Mouse (Mus musculus) G1E (cell line): ENCODE measurements around the gene Ms4a4b.

Experiments
- CTCF ChIP-seq: IDR thresholded peaks from 2 replicates; pipeline ENCODE4 v1.5.1; 2012; ENCODE audit warnings: low read depth, low read length, inconsistent platforms, mixed read lengths
- GATA1 ChIP-seq: IDR thresholded peaks from 2 replicates; pipeline ENCODE4 v1.6.1; 2012; ENCODE audit warnings: borderline replicate concordance, low read length, inconsistent platforms, mixed read lengths
- POLR2AphosphoS5 ChIP-seq: IDR thresholded peaks from 2 replicates; pipeline ENCODE4 v1.6.1; 2012; ENCODE audit warnings: low read depth, low read length, inconsistent platforms; ENCODE audit not compliant: insufficient replicate concordance
- TAL1 ChIP-seq: conservative IDR thresholded peaks from 2 replicates; pipeline ENCODE4 v1.6.1; 2012; ENCODE audit warnings: low read depth, low read length, inconsistent platforms, mixed read lengths

DNA sequence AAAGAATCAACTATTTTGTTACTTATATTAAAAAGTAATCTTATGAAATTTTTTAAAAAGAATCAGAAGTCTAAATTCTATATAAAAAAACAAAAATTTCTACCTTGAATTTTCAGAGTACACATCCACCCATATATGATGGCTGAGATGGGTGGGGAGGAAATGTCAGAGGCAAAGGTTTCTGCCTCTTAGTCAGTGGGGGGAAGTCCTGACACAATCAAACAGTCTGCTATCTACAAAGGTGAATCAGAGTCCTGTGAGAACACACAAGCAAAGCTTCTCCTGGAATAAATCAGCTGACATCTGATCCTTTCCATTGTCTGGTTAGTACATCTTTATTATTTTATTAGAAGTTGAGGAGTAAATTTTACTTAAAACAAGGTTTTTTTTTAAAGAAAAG is at the start of gene Ms4a4b:
- no peak for TF ChIP-seq CTCF
- TF ChIP-seq POLR2AphosphoS5, result no peak
- TF ChIP-seq TAL1, result no peak
- TF ChIP-seq GATA1, result no peak
